Mouse (Mus musculus) gastrocnemius, postnatal 25 days (tissue): Measurements from ENCODE around the gene Lkaaear1. TPM values are rescaled to one million over a fixed set of nuclear protein-coding genes. Genes with fewer than 3 reads are reported as not detected.

Source experiments
- DNase-seq: peaks from one replicate; pipeline ENCODE4 v3.0.0; 2022
- total RNA-seq, 2 experiments: library from RNA; stranded (reverse); gene quantifications; 1 replicate in 1 of 2; 2 replicates in 1 of 2; pipeline ENCODE4 v1.2.3; 2021

Gene Lkaaear1
- total RNA-seq, 2 experiments from 2014 or later, result not detected

GRCm38 (mm10) chr2:181653523-181653922 is 44.7 kb downstream of the Lkaaear1 start:
- DNase-seq, result no peak

GRCm38 (mm10) chr2:181653065-181653464 is 45.2 kb downstream of the Lkaaear1 start:
- no peak for DNase-seq

- DNase-seq, result no peak
Measured at GRCm38 (mm10) chr2:181648926-181649325, 49.3 kb downstream of the Lkaaear1 start.

Other genes with a start within 250 kb of the Lkaaear1 start
- 1 to 10 TPM; 3.5 TPM for gene Zbtb46, start 239.0 kb downstream of the Lkaaear1 start, total RNA-seq
- gene Abhd16b, start 205.2 kb downstream of the Lkaaear1 start, total RNA-seq, result not detected
- gene Tpd52l2, start 201.3 kb downstream of the Lkaaear1 start, total RNA-seq, result 10 to 100 TPM; 46.1 to 48.2 TPM
- gene Dnajc5, start 178.0 kb downstream of the Lkaaear1 start, total RNA-seq, result 10 to 100 TPM; 43.8 to 46.3 TPM
- gene Uckl1, start 113.5 kb downstream of the Lkaaear1 start, total RNA-seq, result 10 to 100 TPM; 23.9 to 26.5 TPM
- 10 to 100 TPM; 23.2 to 28.2 TPM for gene Prpf6, start 106.6 kb downstream of the Lkaaear1 start, total RNA-seq
- 10 to 100 TPM; 17.2 to 17.4 TPM for gene Zfp512b, start 105.6 kb downstream of the Lkaaear1 start, total RNA-seq
- 1 to 10 TPM in 1 of 2 experiments, under 1 TPM in 1; 0.97 to 1.1 TPM for gene Samd10, start 99.2 kb downstream of the Lkaaear1 start, total RNA-seq
- gene Gm29797, start 41.4 kb downstream of the Lkaaear1 start, total RNA-seq, result not detected
- 10 to 100 TPM; 10.5 to 12.7 TPM for gene Sox18, start 26.8 kb downstream of the Lkaaear1 start, total RNA-seq
- gene Tcea2, start 18.1 kb downstream of the Lkaaear1 start, total RNA-seq, result 1 to 10 TPM; 6.0 to 7.2 TPM
- 1 to 10 TPM; 2.6 to 6.1 TPM for gene Rgs19, start 4.5 kb downstream of the Lkaaear1 start, total RNA-seq
- gene Oprl1, start 16.6 kb upstream of the Lkaaear1 start, total RNA-seq, result not detected
- gene Myt1, start 64.9 kb upstream of the Lkaaear1 start, total RNA-seq, result not detected
- 10 to 100 TPM; 29.8 to 32.0 TPM for gene Pcmtd2, start 139.4 kb upstream of the Lkaaear1 start, total RNA-seq
- 1 to 10 TPM; 8.7 to 9.8 TPM for gene Polr3k, start 165.9 kb upstream of the Lkaaear1 start, total RNA-seq